Mouse (Mus musculus): ENCODE results near the gene Mepce.

GRCm38 (mm10) chr5:137826421-137826820 is 39.0 kb upstream of the Mepce start:
- TF ChIP-seq CTCF (IDR thresholded peaks at IDR 0.05; ENCODE audit: borderline replicate concordance, insufficient read depth, low read depth, low read length) (no peak), POLR2A (IDR thresholded peaks at IDR 0.05; ENCODE audit: borderline replicate concordance, insufficient read depth, low read length) (no peak)

All from cerebellum, adult 2 months (tissue).